Mouse (Mus musculus): ENCODE results near the gene Galr3.

DNA sequence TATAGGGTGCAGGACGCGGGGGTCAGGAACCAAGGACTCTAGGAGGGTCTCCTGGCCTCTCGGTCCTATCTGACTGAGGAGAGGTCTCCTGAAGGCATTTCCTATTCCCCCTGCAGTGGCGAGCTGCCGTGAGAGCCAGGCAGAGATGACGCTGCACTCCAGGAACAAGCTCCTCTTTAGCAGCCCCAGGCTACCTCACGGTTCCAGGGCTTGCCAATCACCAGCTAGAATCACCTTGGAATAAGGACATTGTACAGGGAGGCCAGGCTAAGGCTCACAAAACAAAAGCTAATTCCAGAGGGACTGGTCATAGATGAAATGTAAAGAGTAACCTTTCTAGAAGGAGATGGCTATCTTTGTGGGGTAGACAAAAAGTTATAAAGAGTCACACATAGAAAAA, 14.9 kb downstream of the Galr3 start:
- TF ChIP-seq CTCF (IDR thresholded peaks at IDR 0.05; ENCODE audit: low read depth, low read length) (no peak), POLR2A (IDR thresholded peaks at IDR 0.05; ENCODE audit: borderline replicate concordance, low read depth, low read length) (no peak)

Data from bone marrow macrophage, adult 2 months (primary cell).